ENCODE assay signal across 16 mouse cellular contexts in genomic region chr1:151988713-151989112, GRCm38 (mm10).
DNase-seq lines count a peak whose midpoint lies in the region; ATAC-seq lines count a peak whose summit lies in the region.
"Had no signal": no experiment of that assay in that cellular context is flagged by ENCODE, and none has a peak within 500 bp of the region (broad histone marks: within the 10 kb centered on the region; RNA-seq: fewer than 3 reads in every experiment).

No protein-coding gene starts in this region.

- peaks cover 27% of the 10 kb centered on the region for H3K4me1 ChIP-seq in hindbrain, embryonic 14.5 days (replicated peaks; ENCODE audit: control insufficient read depth, insufficient read depth, low read length)
- H3K4me1 ChIP-seq in hindbrain, embryonic 10.5 days (replicated peaks): peaks cover 22% of the 10 kb centered on the region
- peaks cover 15% of the 10 kb centered on the region for H3K4me1 ChIP-seq in intestine, embryonic 15.5 days (replicated peaks)
- H3K4me1 ChIP-seq in intestine, embryonic 16.5 days (ENCODE audit: control insufficient read depth, insufficient read depth, low read length): peaks cover 31% of the 10 kb centered on the region
- peaks cover 39% of the 10 kb centered on the region for H3K4me1 ChIP-seq in limb, embryonic 12.5 days (replicated peaks)

- H3K4me3 ChIP-seq in hindbrain, embryonic 14.5 days (replicated peaks; ENCODE audit: low read length): no peak overlapping the region
- no peak overlapping the region for H3K4me3 ChIP-seq in hindbrain, embryonic 10.5 days
- no peak overlapping the region for H3K4me3 ChIP-seq in intestine, embryonic 15.5 days (replicated peaks)
- no peak overlapping the region for H3K4me3 ChIP-seq in intestine, embryonic 16.5 days (ENCODE audit: low read length)
- H3K4me3 ChIP-seq in limb, embryonic 12.5 days (replicated peaks): no peak overlapping the region
- H3K4me3 ChIP-seq: embryonic facial prominence, embryonic 13.5 days; forebrain, embryonic 12.5 days; heart, embryonic 13.5 days; hindbrain, embryonic 15.5 days had no signal

- 82% methylated on average over 7 of the region's 7 CpGs for WGBS in hindbrain, embryonic 14.5 days
- WGBS in hindbrain, embryonic 10.5 days: 87% methylated on average over 7 of the region's 7 CpGs
- whole genome bisulfite sequencing in intestine, embryonic 15.5 days: 71% methylated on average over 7 of the region's 7 CpGs
- WGBS in intestine, embryonic 16.5 days: 64% methylated on average over 7 of the region's 7 CpGs
- WGBS in limb, embryonic 12.5 days: 31% methylated on average over 7 of the region's 7 CpGs

- H3K9ac ChIP-seq in hindbrain, embryonic 14.5 days: no peak overlapping the region
- no peak overlapping the region for H3K9ac ChIP-seq in intestine, embryonic 15.5 days
- H3K9ac ChIP-seq in intestine, embryonic 16.5 days (ENCODE audit: low read depth, low read length): no peak overlapping the region
- no peak overlapping the region for H3K9ac ChIP-seq in limb, embryonic 12.5 days (replicated peaks)
- H3K9ac ChIP-seq: embryonic facial prominence, embryonic 13.5 days; forebrain, embryonic 12.5 days; forebrain, postnatal 0 days; heart, embryonic 13.5 days; hindbrain, embryonic 15.5 days had no signal

- H3K4me2 ChIP-seq in hindbrain, embryonic 14.5 days (replicated peaks): no peak overlapping the region
- H3K4me2 ChIP-seq in intestine, embryonic 15.5 days (replicated peaks): no peak overlapping the region
- H3K4me2 ChIP-seq in intestine, embryonic 16.5 days (ENCODE audit: low read depth, low read length): no peak overlapping the region; the same call in 1 of the 2 replicates
- no peak overlapping the region for H3K4me2 ChIP-seq in limb, embryonic 12.5 days
- H3K4me2 ChIP-seq: embryonic facial prominence, embryonic 13.5 days; forebrain, embryonic 12.5 days; heart, embryonic 13.5 days; hindbrain, embryonic 15.5 days had no signal

- DNase-seq in hindbrain, embryonic 14.5 days (ENCODE audit: low spot score): no peak
- no peak for DNase-seq in hindbrain, embryonic 10.5 days (ENCODE audit: low spot score)
- DNase-seq in right cerebral cortex, adult 18-20 months: no peak
- no peak for DNase-seq in adrenal gland, adult 18-20 months (ENCODE audit: low spot score in 2 of 2)
- DNase-seq: adrenal gland, postnatal 10 days; forebrain, postnatal 0 days; gastrocnemius, postnatal 36 days; heart, postnatal 36 days had no signal

- peak overlapping the region; percentile 24; the same call in 1 of the 2 replicates for H3K27ac ChIP-seq in hindbrain, embryonic 14.5 days
- no peak overlapping the region for H3K27ac ChIP-seq in hindbrain, embryonic 10.5 days
- no peak overlapping the region for H3K27ac ChIP-seq in intestine, embryonic 15.5 days
- peak overlapping the region; percentile 60 for H3K27ac ChIP-seq in intestine, embryonic 16.5 days (ENCODE audit: low read length)
- 0 out of 2 replicates have a peak overlapping the region, but pooled peaks have one; percentile 26 for H3K27ac ChIP-seq in limb, embryonic 12.5 days
- H3K27ac ChIP-seq: embryonic facial prominence, embryonic 13.5 days; forebrain, embryonic 12.5 days; heart, embryonic 13.5 days had no signal

- H3K36me3 ChIP-seq in hindbrain, embryonic 14.5 days (replicated peaks; ENCODE audit: control insufficient read depth, insufficient read depth): no peaks in the 10 kb centered on the region
- peaks cover 9% of the 10 kb centered on the region for H3K36me3 ChIP-seq in hindbrain, embryonic 10.5 days
- H3K36me3 ChIP-seq in intestine, embryonic 15.5 days: no peaks in the 10 kb centered on the region
- no peaks in the 10 kb centered on the region for H3K36me3 ChIP-seq in intestine, embryonic 16.5 days (ENCODE audit: control insufficient read depth, insufficient read depth, low read length)
- H3K36me3 ChIP-seq in limb, embryonic 12.5 days: no peaks in the 10 kb centered on the region
- H3K36me3 ChIP-seq: embryonic facial prominence, embryonic 13.5 days; forebrain, embryonic 12.5 days; G1E; hindbrain, embryonic 15.5 days had no signal

- ATAC-seq in hindbrain, embryonic 14.5 days (ENCODE audit: low FRiP score): no peak
- ATAC-seq in intestine, embryonic 15.5 days: peak; percentile 48
- ATAC-seq in intestine, embryonic 16.5 days: peak; percentile 51
- ATAC-seq in limb, embryonic 12.5 days (ENCODE audit: insufficient number of reproducible peaks, insufficient read depth, low FRiP score, low TSS enrichment, low read depth): no peak
- ATAC-seq: forebrain, postnatal 0 days had no signal

- no peaks in the 10 kb centered on the region for H3K9me3 ChIP-seq in hindbrain, embryonic 14.5 days (ENCODE audit: control insufficient read depth, low read length)
- H3K9me3 ChIP-seq in hindbrain, embryonic 10.5 days: no peaks in the 10 kb centered on the region; the same call in 1 of the 2 replicates
- H3K9me3 ChIP-seq in intestine, embryonic 15.5 days: no peaks in the 10 kb centered on the region
- no peaks in the 10 kb centered on the region for H3K9me3 ChIP-seq in intestine, embryonic 16.5 days (ENCODE audit: control insufficient read depth, low read length)
- H3K9me3 ChIP-seq in limb, embryonic 12.5 days: no peaks in the 10 kb centered on the region
- H3K9me3 ChIP-seq: forebrain, embryonic 12.5 days; hindbrain, embryonic 15.5 days had no signal

- no peaks in the 10 kb centered on the region for H3K27me3 ChIP-seq in hindbrain, embryonic 14.5 days (ENCODE audit: control insufficient read depth, insufficient read depth, low read length)
- no peaks in the 10 kb centered on the region for H3K27me3 ChIP-seq in hindbrain, embryonic 10.5 days (ENCODE audit: insufficient read depth, poor library complexity, severe bottlenecking)
- H3K27me3 ChIP-seq in intestine, embryonic 15.5 days (replicated peaks): no peaks in the 10 kb centered on the region
- H3K27me3 ChIP-seq in intestine, embryonic 16.5 days (replicated peaks; ENCODE audit: control insufficient read depth, insufficient read depth, low read length): no peaks in the 10 kb centered on the region
- H3K27me3 ChIP-seq in limb, embryonic 12.5 days: no peaks in the 10 kb centered on the region
- H3K27me3 ChIP-seq: embryonic facial prominence, embryonic 13.5 days; forebrain, embryonic 12.5 days; heart, embryonic 13.5 days; hindbrain, embryonic 15.5 days had no signal

Comparison
In these comparisons a context has a peak if more than half of its experiments do, and no peak if none do; other contexts are left out.
1. H3K27ac ChIP-seq: peak in hindbrain, embryonic 14.5 days (single experiment), intestine, embryonic 16.5 days (single experiment) and limb, embryonic 12.5 days (single experiment); none in hindbrain, embryonic 10.5 days (single experiment) and intestine, embryonic 15.5 days (single experiment).
2. ATAC-seq: peak in intestine, embryonic 15.5 days (single experiment) and intestine, embryonic 16.5 days (single experiment); none in hindbrain, embryonic 14.5 days (single experiment) and limb, embryonic 12.5 days (single experiment).